Mouse (Mus musculus) bone marrow macrophage, adult 2 months (primary cell): ENCODE data around the gene Adra1b.

Experiments used
- CTCF ChIP-seq: IDR thresholded peaks from 2 replicates; pipeline ENCODE4 v1.5.1; 2012; ENCODE audit warnings: low read depth, mild to moderate bottlenecking, low read length, moderate library complexity
- POLR2A ChIP-seq: IDR thresholded peaks from 2 replicates; pipeline ENCODE4 v1.6.1; 2012; ENCODE audit warnings: mild to moderate bottlenecking, low read depth, low read length, borderline replicate concordance

DNA sequence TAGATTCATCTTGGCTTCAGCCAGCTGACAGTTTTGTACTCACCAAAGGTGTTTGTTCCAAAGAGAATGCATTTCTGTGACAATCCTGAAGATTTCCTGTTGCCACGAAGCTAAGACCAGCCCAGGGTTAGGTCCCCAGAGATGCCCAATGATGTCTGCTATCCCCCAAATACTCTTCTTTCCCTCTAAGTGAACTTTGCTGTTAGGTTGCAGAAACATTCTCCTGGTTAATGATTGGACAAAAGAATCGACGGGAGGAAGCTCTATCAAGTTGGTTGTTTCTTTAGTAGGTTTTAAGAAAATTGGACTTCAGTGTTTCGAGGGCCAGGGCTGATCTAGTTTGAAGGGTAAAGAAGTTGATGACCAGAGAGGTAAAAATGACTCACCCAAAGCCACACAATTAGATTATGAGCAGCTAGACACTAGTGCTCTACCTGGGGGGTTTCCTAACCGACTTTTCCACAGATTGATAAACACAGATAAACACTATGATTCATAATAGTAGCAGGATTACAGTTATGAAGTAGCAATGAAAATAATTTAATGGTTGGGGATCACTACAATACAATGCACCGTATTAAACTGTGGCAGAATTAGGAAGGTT lies at the start of gene Adra1b:
- no peak for TF ChIP-seq CTCF
- no peak for TF ChIP-seq POLR2A
